Mouse (Mus musculus): Measurements from ENCODE around the gene Ror2.

Ror2 gene

GRCm38 (mm10) chr13:53208556-53208955, 77.4 kb downstream of the Ror2 start:
- in situ Hi-C loops (cut with MboI; ENCODE audit: low pct_unique_long_range_greater_than_20kb in 1 of 2, low sequenced_read_pairs in 2 of 2, unreplicated experiment in 1 of 2), result no loop called here

DNA sequence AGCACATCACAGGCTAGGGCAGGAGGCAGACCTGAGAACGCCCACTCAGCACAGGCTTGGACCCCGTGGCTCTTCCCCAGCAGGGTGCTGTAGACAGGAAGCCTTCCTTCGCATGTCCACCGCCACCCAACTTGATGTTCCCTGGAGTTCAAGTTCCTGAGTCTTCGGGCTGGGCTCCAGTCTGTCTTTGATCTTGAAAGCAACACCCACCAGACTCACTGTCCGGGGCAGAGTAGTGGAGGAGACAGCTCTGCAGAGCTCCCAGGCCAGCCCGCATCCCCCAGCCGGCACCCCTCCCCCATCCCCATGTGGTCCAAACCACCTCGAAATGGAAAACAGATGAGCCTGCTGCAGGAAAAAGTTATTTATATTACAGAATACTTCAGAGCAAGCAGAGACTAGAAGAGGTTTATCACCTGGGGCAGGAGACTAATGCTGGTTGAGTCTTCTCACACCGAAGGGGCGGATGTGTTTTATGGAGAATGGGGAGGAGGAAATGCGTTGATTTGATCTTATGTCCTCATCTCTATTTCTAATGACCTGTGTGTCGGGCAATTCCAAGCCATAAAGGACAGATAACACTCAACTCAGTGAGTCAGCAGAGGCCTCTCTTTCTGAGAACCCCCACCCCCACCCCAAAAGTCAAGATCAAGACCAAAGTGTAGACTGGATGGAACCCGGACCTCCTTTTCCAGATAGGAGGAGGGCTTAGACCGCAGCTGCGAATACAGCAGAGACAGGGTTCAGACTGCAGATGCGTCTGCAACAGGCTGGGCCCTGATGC, 80.6 kb downstream of the Ror2 start:
- in situ Hi-C loops (cut with MboI; ENCODE audit: low pct_unique_long_range_greater_than_20kb in 1 of 2, low sequenced_read_pairs in 2 of 2, unreplicated experiment in 1 of 2), result no loop called here

DNA sequence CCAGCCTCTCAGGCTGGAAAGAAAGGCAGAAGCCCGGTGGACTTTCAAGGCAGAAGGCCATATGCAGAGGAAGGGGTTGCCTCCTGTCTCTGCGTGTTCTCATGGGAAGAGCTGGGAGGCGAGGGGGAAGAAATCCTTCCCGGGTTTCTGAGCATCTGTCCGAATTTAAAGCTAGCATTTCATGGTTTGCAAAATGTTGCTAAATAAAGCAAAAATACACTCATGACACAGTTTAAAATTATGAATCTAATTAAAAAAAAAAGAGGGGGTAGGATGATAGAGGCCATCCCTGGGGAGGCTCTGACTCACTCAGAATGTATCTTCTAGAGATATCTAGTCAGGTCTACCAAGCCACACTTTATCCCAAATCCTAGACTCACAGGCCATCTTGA, 83.5 kb downstream of the Ror2 start:
- in situ Hi-C loops (cut with MboI; ENCODE audit: low pct_unique_long_range_greater_than_20kb in 1 of 2, low sequenced_read_pairs in 2 of 2, unreplicated experiment in 1 of 2), result no loop called here

DNA sequence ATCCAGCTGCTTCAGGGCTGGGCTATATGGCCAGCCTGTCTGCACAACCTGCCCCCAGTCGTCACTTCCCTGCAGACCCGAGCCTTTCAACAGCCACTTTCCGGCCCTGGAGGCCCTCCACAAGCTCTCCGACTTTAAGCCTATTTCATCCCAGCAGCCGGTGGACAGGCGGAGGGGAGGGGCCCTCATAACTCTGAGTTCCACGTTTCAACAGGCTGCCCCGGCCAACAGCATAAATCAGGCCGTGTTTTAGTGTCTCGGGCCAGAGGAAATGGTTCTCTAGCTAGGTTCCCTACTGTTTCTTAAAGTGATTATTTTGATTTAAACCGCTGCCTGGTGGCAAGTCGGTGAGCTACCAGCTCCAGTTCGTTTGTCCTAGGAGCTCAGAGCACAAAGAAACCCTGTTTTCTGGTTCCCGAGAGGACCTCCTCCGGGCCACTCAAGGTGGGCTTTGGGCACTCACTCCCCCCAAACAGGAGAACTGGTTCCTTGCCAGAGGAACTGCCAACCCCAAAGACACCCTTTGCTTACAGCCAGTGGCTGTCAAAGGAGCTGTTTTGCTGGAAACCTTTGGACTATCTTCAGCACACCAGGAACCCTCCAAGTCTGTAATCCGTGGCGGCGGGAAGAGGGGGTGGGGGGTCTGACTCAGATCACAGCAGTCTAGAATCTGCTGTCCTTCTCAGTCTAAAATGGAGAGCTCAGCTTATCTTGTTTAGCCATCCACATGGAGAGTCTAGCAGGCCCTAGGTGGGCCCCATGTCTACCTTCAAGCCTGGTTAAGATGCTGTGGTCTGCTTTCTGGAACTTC, 84.1 kb downstream of the Ror2 start:
- in situ Hi-C loops (cut with MboI; ENCODE audit: low pct_unique_long_range_greater_than_20kb in 1 of 2, low sequenced_read_pairs in 2 of 2, unreplicated experiment in 1 of 2), result no loop called here

DNA sequence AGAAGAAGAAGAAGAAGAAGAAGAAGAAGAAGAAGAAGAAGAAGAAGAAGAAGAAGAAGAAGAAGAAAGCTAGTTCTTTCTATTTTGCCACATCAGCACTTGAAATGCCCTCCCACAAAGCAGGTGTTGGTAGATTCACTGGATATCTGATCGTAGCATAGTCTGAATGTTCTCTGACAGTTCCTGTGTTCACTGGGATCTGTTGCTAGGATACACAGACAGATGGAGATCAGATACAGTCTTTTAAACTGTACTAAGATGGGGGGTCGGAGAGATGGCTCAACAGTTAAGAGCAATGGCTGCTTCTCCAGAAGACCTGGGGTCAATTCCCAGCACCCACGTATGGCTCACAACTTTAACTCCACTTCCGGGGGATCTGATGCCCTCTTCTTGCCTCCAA, 85.8 kb downstream of the Ror2 start:
- in situ Hi-C loops (cut with MboI; ENCODE audit: low pct_unique_long_range_greater_than_20kb in 1 of 2, low sequenced_read_pairs in 2 of 2, unreplicated experiment in 1 of 2), result no loop called here

- in situ Hi-C loops (cut with MboI; ENCODE audit: low pct_unique_long_range_greater_than_20kb in 1 of 2, low sequenced_read_pairs in 2 of 2, unreplicated experiment in 1 of 2), result no loop called here
These were observed 86.7 kb downstream of the Ror2 start for GRCm38 (mm10) chr13:53199262-53199661.

DNA sequence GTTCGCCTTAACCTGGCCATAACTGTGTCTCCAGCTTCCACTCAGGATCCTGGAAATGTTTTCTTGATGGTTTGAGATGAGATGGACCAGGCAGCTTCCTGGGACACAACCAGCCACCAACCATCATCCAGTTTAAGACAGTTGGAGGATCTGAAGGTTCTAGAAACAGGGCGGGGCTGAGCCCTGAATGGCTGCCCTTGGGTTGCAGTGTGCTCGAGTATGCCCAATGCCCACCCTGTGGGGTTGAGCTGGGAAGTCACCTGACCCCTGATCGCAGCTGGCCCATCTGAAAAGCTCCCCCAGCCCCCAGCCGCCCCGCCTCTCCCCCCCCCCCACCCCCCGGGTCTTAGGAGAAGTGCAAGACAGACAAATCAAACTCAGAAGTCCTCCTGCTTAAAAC, 89.2 kb downstream of the Ror2 start:
- in situ Hi-C loops (cut with MboI; ENCODE audit: low pct_unique_long_range_greater_than_20kb in 1 of 2, low sequenced_read_pairs in 2 of 2, unreplicated experiment in 1 of 2), result no loop called here

DNA sequence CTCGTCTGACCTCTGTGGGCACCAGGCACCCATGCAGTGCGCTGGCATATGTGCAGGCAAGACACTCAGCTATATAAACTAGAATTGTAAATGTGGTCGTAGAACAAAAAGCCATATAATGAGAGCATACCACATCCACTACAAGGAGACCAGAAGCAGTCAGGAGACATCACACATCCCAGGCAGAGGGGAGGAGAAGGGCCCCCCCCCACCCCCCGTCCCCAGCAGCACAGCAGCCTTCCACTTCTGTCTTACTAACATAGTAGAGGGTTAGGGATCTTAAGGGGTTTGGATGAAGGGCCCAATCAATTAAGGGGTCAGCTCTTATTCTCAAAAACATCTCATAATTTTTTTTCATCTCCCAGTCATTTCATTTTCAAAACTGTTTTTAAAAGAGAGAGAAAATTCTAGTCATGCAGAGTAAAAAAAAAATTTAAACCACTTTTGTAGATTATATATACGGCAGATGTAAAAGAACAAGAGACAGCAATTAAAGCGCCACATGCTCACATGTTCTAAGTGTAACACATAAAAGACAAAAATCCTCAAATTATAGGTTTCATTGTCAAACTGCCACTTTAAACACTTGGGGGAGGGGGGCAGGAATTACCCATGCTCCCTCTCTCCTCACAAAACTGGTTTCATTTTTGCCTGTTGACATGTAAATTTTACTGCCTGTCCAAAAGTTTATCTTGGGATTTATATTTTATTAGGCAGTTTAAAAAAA, 89.8 kb downstream of the Ror2 start:
- in situ Hi-C loops (cut with MboI; ENCODE audit: low pct_unique_long_range_greater_than_20kb in 1 of 2, low sequenced_read_pairs in 2 of 2, unreplicated experiment in 1 of 2), result no loop called here

- in situ Hi-C loops (cut with MboI; ENCODE audit: low pct_unique_long_range_greater_than_20kb in 1 of 2, low sequenced_read_pairs in 2 of 2, unreplicated experiment in 1 of 2), result no loop called here
These were observed 91.6 kb downstream of the Ror2 start for GRCm38 (mm10) chr13:53194306-53194705.

DNA sequence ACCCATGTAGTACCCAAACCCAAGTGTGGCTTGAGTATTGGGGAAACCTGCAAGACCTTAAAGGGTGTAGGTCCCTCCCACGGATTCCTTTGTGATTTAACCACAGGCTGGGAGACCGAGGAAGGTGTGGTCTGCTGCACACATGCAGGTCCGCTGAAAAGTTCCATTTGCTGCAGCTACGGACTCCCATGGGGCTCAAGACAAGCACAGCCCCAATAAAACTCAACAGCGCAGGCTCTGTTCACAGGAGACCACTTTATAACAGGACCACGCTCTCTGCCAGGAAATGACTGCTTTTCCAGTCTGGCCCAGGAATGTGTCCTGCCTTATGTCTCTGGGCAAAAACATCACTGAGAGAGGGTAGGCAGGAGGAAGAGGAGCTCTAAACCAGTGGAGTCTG, 92.2 kb downstream of the Ror2 start:
- in situ Hi-C loops (cut with MboI; ENCODE audit: low pct_unique_long_range_greater_than_20kb in 1 of 2, low sequenced_read_pairs in 2 of 2, unreplicated experiment in 1 of 2), result no loop called here

DNA sequence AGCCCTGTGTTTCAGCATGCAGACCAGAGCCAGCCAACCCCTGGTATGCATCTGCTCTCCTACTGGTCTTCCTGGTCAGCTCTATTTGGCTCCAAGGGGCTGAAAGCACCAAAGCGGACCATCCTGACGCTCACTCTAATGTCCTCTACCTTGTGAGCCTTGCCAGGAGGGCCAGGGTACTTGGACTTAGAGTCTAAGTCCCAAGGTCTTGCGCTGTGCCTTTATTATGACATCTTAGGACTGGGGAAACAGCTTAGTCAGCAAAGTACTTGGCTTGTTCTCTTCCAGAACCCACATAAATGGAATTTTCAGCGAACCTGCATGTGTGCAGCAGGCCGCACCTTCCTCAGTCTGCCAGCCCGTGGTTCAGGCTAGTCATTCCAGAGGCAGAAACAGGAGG, 93.6 kb downstream of the Ror2 start:
- in situ Hi-C loops (cut with MboI; ENCODE audit: low pct_unique_long_range_greater_than_20kb in 1 of 2, low sequenced_read_pairs in 2 of 2, unreplicated experiment in 1 of 2), result no loop called here

DNA sequence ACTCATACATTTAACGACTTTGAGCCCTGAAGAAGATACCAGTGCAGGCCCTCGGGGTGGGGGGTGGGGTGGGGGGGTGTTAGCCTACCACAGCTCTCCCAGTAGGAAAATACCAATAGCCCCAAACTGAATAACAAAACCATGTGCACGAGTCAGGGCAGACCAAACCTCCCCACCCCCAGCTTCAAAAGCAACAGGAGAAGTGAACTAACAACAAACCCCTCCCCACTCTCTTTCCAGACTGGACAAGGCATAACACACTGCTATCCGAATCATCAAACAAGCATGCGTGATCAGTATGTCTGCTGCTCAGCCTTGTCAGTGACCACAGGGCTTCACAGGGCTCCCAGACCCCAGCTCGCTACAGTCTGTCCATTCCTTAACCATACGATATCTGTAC, 94.3 kb downstream of the Ror2 start:
- in situ Hi-C loops (cut with MboI; ENCODE audit: low pct_unique_long_range_greater_than_20kb in 1 of 2, low sequenced_read_pairs in 2 of 2, unreplicated experiment in 1 of 2), result no loop called here

GRCm38 (mm10) chr13:53188935-53189334, 97.0 kb downstream of the Ror2 start:
- in situ Hi-C loops (cut with MboI; ENCODE audit: low pct_unique_long_range_greater_than_20kb in 1 of 2, low sequenced_read_pairs in 2 of 2, unreplicated experiment in 1 of 2), result no loop called here

- in situ Hi-C loops (cut with MboI; ENCODE audit: low pct_unique_long_range_greater_than_20kb in 1 of 2, low sequenced_read_pairs in 2 of 2, unreplicated experiment in 1 of 2), result no loop called here
These were observed 101.1 kb downstream of the Ror2 start for GRCm38 (mm10) chr13:53184858-53185257.

- in situ Hi-C loops (cut with MboI; ENCODE audit: low pct_unique_long_range_greater_than_20kb in 1 of 2, low sequenced_read_pairs in 2 of 2, unreplicated experiment in 1 of 2), result no loop called here
These were observed 101.8 kb downstream of the Ror2 start for GRCm38 (mm10) chr13:53184149-53184548.

GRCm38 (mm10) chr13:53183161-53183577, 102.8 kb downstream of the Ror2 start:
- in situ Hi-C loops (cut with MboI; ENCODE audit: low pct_unique_long_range_greater_than_20kb in 1 of 2, low sequenced_read_pairs in 2 of 2, unreplicated experiment in 1 of 2), result no loop called here

DNA sequence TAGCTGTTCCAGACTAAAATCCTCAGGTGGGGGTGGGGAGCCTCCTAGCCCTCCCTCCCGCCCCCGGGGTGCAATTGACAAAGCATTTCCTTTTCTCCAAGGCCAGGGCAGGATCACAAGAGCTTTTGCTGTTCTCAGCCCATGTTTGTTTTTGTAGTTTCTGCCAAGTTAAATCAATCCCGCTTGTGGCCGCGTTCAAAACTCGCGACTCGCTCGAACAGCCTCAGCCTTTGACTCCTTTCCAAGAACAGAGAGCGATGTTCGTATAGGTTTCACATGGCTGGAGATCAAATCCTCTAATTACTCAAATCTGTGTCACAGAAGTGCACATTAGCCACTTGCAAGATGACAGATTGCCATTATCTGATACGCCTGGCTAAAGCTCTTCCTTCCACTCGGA, 107.3 kb downstream of the Ror2 start:
- in situ Hi-C loops (cut with MboI; ENCODE audit: low pct_unique_long_range_greater_than_20kb in 1 of 2, low sequenced_read_pairs in 2 of 2, unreplicated experiment in 1 of 2), result no loop called here

DNA sequence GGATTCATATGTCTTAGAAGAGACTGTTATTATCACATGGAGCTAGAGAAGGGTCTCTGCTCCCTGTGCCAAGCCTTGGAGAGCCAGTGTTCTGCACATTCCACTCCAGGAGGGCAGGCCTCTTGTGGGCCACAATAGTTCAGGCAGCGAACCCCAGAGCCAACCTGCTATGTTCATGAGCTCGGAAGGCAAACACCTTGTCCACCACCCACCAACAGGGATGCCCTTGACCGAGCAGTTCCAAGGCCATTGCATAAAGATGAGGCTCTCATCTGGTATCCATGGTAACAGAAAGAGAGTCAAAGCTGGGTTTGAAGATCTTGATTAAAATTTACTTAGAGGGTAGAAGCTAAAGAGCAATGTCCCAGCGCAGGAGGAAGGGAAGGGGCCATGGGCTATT, 107.8 kb downstream of the Ror2 start:
- in situ Hi-C loops (cut with MboI; ENCODE audit: low pct_unique_long_range_greater_than_20kb in 1 of 2, low sequenced_read_pairs in 2 of 2, unreplicated experiment in 1 of 2), result no loop called here

DNA sequence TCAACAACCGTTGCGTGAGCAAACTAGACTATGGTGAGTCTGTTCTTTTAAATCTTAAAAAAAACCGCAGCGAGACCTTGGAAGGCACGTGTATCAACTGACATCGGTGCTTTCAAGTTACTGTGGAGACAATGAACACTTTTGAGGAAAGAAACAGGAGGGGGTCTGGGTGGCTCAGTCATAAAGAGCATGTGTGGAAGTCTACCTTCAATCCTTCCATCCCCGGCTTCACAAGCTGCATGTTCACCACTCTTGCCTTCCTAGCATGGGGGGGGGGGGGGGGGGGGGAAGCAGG, 108.6 kb downstream of the Ror2 start:
- in situ Hi-C loops (cut with MboI; ENCODE audit: low pct_unique_long_range_greater_than_20kb in 1 of 2, low sequenced_read_pairs in 2 of 2, unreplicated experiment in 1 of 2), result no loop called here
